Mouse (Mus musculus) liver, adult 2 months (tissue): ENCODE measurements around the gene Rps3. TPM values are rescaled to one million over a fixed set of nuclear protein-coding genes. Genes with fewer than 3 reads are reported as not detected.

Experiments
- DNase-seq: peaks from one replicate; pipeline ENCODE4 v3.0.0-alpha.2; 2011; ENCODE audit warnings: low read depth, low spot score; ENCODE audit errors: extremely low read depth
- H3K27ac ChIP-seq: fragments of 200-500 bp; replicated peaks from 2 replicates; pipeline ENCODE4 v1.5.1; 2012; ENCODE audit warnings: low read depth, mild to moderate bottlenecking, control low read depth, inconsistent platforms, low read length; ENCODE audit not compliant: insufficient read depth
- H3K27me3 ChIP-seq: fragments of 200-500 bp; 2 replicates; pipeline ENCODE4 v1.6.1; 2012; ENCODE audit warnings: mild to moderate bottlenecking, moderate library complexity, low read length, inconsistent platforms; ENCODE audit not compliant: control insufficient read depth, insufficient read depth
- H3K36me3 ChIP-seq: fragments of 200-500 bp; 2 replicates; pipeline ENCODE4 v1.6.1; 2012; ENCODE audit warnings: low read length, inconsistent platforms; ENCODE audit not compliant: control insufficient read depth, insufficient read depth
- H3K4me1 ChIP-seq: fragments of 200-500 bp; 2 replicates; pipeline ENCODE4 v1.6.1; 2011; ENCODE audit warnings: low read length; ENCODE audit not compliant: control insufficient read depth, insufficient read depth
- H3K4me3 ChIP-seq: fragments of 200-500 bp; 2 replicates; pipeline ENCODE4 v1.5.1; 2011; ENCODE audit warnings: low read depth, mild to moderate bottlenecking, control low read depth, low read length, moderate library complexity; ENCODE audit not compliant: insufficient read depth
- H3K79me2 ChIP-seq: fragments of 200-500 bp; 2 replicates; pipeline ENCODE4 v1.6.1; 2012; ENCODE audit warnings: inconsistent platforms, mild to moderate bottlenecking, low read length, moderate library complexity; ENCODE audit not compliant: control insufficient read depth, insufficient read depth
- H3K9ac ChIP-seq: fragments of 200-500 bp; 2 replicates; pipeline ENCODE4 v1.6.1; 2012; ENCODE audit warnings: low read depth, mild to moderate bottlenecking, control low read depth, inconsistent platforms, low read length
- CTCF ChIP-seq: fragments of 200-500 bp; IDR thresholded peaks from 2 replicates; pipeline ENCODE4 v1.5.1; 2011; ENCODE audit warnings: low read depth, low read length, control low read depth
- POLR2A ChIP-seq: fragments of 200-500 bp; IDR thresholded peaks from 2 replicates; pipeline ENCODE4 v1.6.1; 2011; ENCODE audit warnings: low read length, control low read depth; ENCODE audit not compliant: insufficient read depth; ENCODE audit errors: extremely low read depth
- WGBS: fragments of 180-500 bp; shearing (Covaris S2); methylation state at CpG from one replicate; pipeline ENCODE4 v1.1.7; 2018; 5-methylcytosine and 5-hydroxymethylcytosine counted together
- polyA plus RNA-seq: library from polyadenylated mRNA; depleted of rRNA; stranded (reverse); fragments of >200 nt; gene quantifications from 2 replicates; pipeline ENCODE4 v1.2.3, GENCODE M21; 2012
- total RNA-seq: library from RNA; depleted of rRNA; stranded (reverse); fragments of >200 nt; gene quantifications from 2 replicates; pipeline ENCODE4 v1.2.3, GENCODE M21; 2014

The Rps3 gene
- total and polyA plus RNA-seq, 2 experiments, result 147 to 473 TPM

- TF ChIP-seq CTCF (no peak), POLR2A (no peak)
- no peak overlapping the region for H3K4me3 ChIP-seq
- peaks cover 26% of the 10 kb centered on the region for H3K36me3 ChIP-seq
- no peaks in the 10 kb centered on the region for H3K4me1 ChIP-seq
- no peaks in the 10 kb centered on the region for H3K27me3 ChIP-seq
- no peak overlapping the region for H3K27ac ChIP-seq
- H3K9ac ChIP-seq, result no peak overlapping the region
- 68% methylated on average over 12 of the region's 12 CpGs for WGBS
- no peak for DNase-seq
- no peaks in the 10 kb centered on the region for H3K79me2 ChIP-seq
Observed at GRCm38 (mm10) chr7:99474836-99475561, 8.5 kb downstream of the Rps3 start.

GRCm38 (mm10) chr7:99473638-99474407 lies 9.7 kb downstream of the Rps3 start:
- WGBS, result 76% methylated on average over 14 of the region's 14 CpGs
- no peak for DNase-seq
- no peak overlapping the region for H3K9ac ChIP-seq
- TF ChIP-seq CTCF (no peak), POLR2A (no peak)
- peaks cover 3% of the 10 kb centered on the region; the same call in 1 of the 2 replicates for H3K4me1 ChIP-seq
- H3K79me2 ChIP-seq, result no peaks in the 10 kb centered on the region
- peaks cover 15% of the 10 kb centered on the region for H3K36me3 ChIP-seq
- H3K4me3 ChIP-seq, result no peak overlapping the region
- no peak overlapping the region for H3K27ac ChIP-seq
- peaks cover 2% of the 10 kb centered on the region; the same call in 1 of the 2 replicates for H3K27me3 ChIP-seq

- no peak overlapping the region for H3K4me3 ChIP-seq
- H3K27ac ChIP-seq, result no peak overlapping the region
- 80% methylated on average over 18 of the region's 18 CpGs for WGBS
- H3K36me3 ChIP-seq, result no peaks in the 10 kb centered on the region
- no peak for TF ChIP-seq CTCF
- H3K79me2 ChIP-seq, result no peaks in the 10 kb centered on the region
- H3K9ac ChIP-seq, result no peak overlapping the region
- peaks cover 3% of the 10 kb centered on the region for H3K4me1 ChIP-seq
- no peak for DNase-seq
- peaks cover 8% of the 10 kb centered on the region for H3K27me3 ChIP-seq
Observed at GRCm38 (mm10) chr7:99471578-99471977, 12.0 kb downstream of the Rps3 start.

- Histone ChIP-seq H3K36me3 (no peaks in the 10 kb centered on the region), H3K27me3 (peaks cover 8% of the 10 kb centered on the region), H3K4me1 (peaks cover 3% of the 10 kb centered on the region), H3K4me3 (no peak overlapping the region), H3K79me2 (no peaks in the 10 kb centered on the region), H3K9ac (no peak overlapping the region), H3K27ac (no peak overlapping the region)
- DNase-seq, result peak; percentile 15
- 85% methylated on average over 17 of the region's 17 CpGs for WGBS
- TF ChIP-seq CTCF (no peak), POLR2A (no peak)
Observed at GRCm38 (mm10) chr7:99469680-99470405, 13.7 kb downstream of the Rps3 start.

- TF ChIP-seq POLR2A, result no peak
- TF ChIP-seq CTCF, result peak; percentile 25; the same call in 1 of the 2 replicates
- Histone ChIP-seq H3K79me2 (no peaks in the 10 kb centered on the region), H3K36me3 (no peaks in the 10 kb centered on the region), H3K4me1 (peaks cover 3% of the 10 kb centered on the region), H3K27me3 (peaks cover 8% of the 10 kb centered on the region), H3K9ac (peak overlapping the region; percentile 74), H3K27ac (peak overlapping the region; percentile 46; the same call in 1 of the 2 replicates), H3K4me3 (peak overlapping the region; percentile 63)
- no peak for DNase-seq
- WGBS, result 4% methylated on average over 144 of the region's 145 CpGs
Observed at GRCm38 (mm10) chr7:99468283-99469132, 15.0 kb downstream of the Rps3 start.
